Mouse (Mus musculus): Measurements from ENCODE around the gene Vamp2.

The Vamp2 gene

GRCm38 (mm10) chr11:69114621-69115020 is 26.3 kb downstream of the Vamp2 start:
- DNase-seq (ENCODE audit: low read depth): no peak

- DNase-seq (ENCODE audit: low read depth): no peak
Measured at GRCm38 (mm10) chr11:69116843-69117242, 28.6 kb downstream of the Vamp2 start.

GRCm38 (mm10) chr11:69117737-69118695 is 29.7 kb downstream of the Vamp2 start:
- no peak for DNase-seq (ENCODE audit: low read depth)

GRCm38 (mm10) chr11:69118765-69119164 is 30.5 kb downstream of the Vamp2 start:
- DNase-seq (ENCODE audit: low read depth): peak; percentile 76

- no peak for DNase-seq (ENCODE audit: low read depth)
Measured at GRCm38 (mm10) chr11:69119446-69120155, 31.3 kb downstream of the Vamp2 start.

GRCm38 (mm10) chr11:69120221-69121000 is 32.1 kb downstream of the Vamp2 start, which contains the start of gene Hes7:
TSS of gene Hes7 (plus strand) at chr11:69120404.
- no peak for DNase-seq (ENCODE audit: low read depth)

GRCm38 (mm10) chr11:69121001-69121740 is 32.9 kb downstream of the Vamp2 start:
- DNase-seq (ENCODE audit: low read depth): no peak

GRCm38 (mm10) chr11:69121741-69122335 is 33.5 kb downstream of the Vamp2 start:
- no peak for DNase-seq (ENCODE audit: low read depth)

GRCm38 (mm10) chr11:69122336-69122951 is 34.2 kb downstream of the Vamp2 start, which contains the start of gene 9130213A22Rik:
TSS of gene 9130213A22Rik (minus strand) at chr11:69122589.
- peak; percentile 66 for DNase-seq (ENCODE audit: low read depth)

GRCm38 (mm10) chr11:69123056-69123692 is 34.9 kb downstream of the Vamp2 start:
- peak; percentile 91 for DNase-seq (ENCODE audit: low read depth)

- peak; percentile 91 for DNase-seq (ENCODE audit: low read depth)
Measured at GRCm38 (mm10) chr11:69123693-69124497, 35.6 kb downstream of the Vamp2 start.

GRCm38 (mm10) chr11:69124498-69124847 is 36.2 kb downstream of the Vamp2 start:
- DNase-seq (ENCODE audit: low read depth): peak; percentile 78

- DNase-seq (ENCODE audit: low read depth): peak; percentile 90
Measured at GRCm38 (mm10) chr11:69125041-69125851, 37.0 kb downstream of the Vamp2 start.

- no peak for DNase-seq (ENCODE audit: low read depth)
Measured at GRCm38 (mm10) chr11:69125852-69125918, 37.4 kb downstream of the Vamp2 start, which contains the start of gene Aloxe3. TSS of gene Aloxe3 (plus strand) at chr11:69125896.

- DNase-seq (ENCODE audit: low read depth): no peak
Measured at GRCm38 (mm10) chr11:69125919-69126705, 37.8 kb downstream of the Vamp2 start.

GRCm38 (mm10) chr11:69126706-69127095 is 38.4 kb downstream of the Vamp2 start:
- no peak for DNase-seq (ENCODE audit: low read depth)

GRCm38 (mm10) chr11:69128426-69129122 is 40.3 kb downstream of the Vamp2 start:
- no peak for DNase-seq (ENCODE audit: low read depth)

GRCm38 (mm10) chr11:69133566-69133922 is 45.3 kb downstream of the Vamp2 start:
- DNase-seq (ENCODE audit: low read depth): no peak
